Mouse (Mus musculus): ENCODE measurements around the gene 1700034J05Rik.
A peak's percentile ranks its signal among the peaks of the same experiment; 100 is the strongest.

- TF ChIP-seq EP300 (optimal IDR thresholded peaks at IDR 0.05) (no peak), CTCF (IDR thresholded peaks at IDR 0.05; ENCODE audit: low read depth) (peak; percentile 23; the same call in 1 of the 2 replicates)
Observed at GRCm38 (mm10) chr6:146944009-146944408, 10.2 kb downstream of the 1700034J05Rik start.
